Mouse (Mus musculus): ENCODE results near the gene Nos1ap.

DNA sequence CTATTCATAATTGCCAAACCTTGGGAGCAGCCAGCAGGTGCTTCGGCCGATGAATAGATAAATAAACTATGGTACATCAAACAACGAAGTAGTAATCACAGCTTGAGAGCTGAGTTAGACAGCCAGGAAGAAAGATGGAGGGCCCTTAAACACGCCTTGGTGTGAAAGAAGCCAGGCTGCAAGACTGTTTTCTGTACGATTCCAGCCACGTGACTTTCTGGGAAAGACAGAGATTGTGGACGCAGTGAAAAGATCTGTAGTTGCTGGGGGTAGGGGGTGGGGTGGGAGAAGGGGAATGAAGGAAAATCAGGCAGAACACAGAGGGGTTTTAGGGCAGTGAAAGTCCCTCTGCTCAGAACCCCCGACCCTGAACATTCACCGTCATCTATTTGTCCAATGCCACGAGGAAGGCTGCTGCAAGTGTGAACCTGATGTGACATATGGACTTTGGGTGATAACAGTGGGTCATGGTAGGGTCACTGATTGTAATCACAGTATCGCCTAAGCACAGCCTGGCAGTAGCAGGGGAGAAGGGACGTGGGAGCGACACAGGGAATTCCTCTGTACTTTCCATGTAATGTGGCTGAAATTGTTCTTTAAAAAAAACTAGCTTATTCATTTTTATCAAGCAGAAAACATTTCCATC, 94.0 kb downstream of the Nos1ap start:
- TF ChIP-seq CTCF (IDR thresholded peaks at IDR 0.05; ENCODE audit: borderline replicate concordance, insufficient read depth, low read depth, low read length), result no peak
- TF ChIP-seq POLR2A (IDR thresholded peaks at IDR 0.05; ENCODE audit: borderline replicate concordance, insufficient read depth, low read length), result no peak

All from cerebellum, adult 2 months (tissue).